Mouse (Mus musculus) left cerebral cortex, adult 2 months (tissue): ENCODE measurements around the gene Actl7a. TPM values are rescaled to one million over a fixed set of nuclear protein-coding genes. Genes with fewer than 3 reads are reported as not detected.

Experiments
- DNase-seq, 2 experiments: peaks; one replicate each; pipeline ENCODE4 v3.0.0; 2021 to 2022; ENCODE audit warnings: low spot score in 2 of 2, mixed read lengths in 1 of 2; ENCODE audit errors: extremely low spot score in 1 of 2
- H3K27ac ChIP-seq: fragments of 200-600 bp; 2 replicates; pipeline ENCODE4 v1.8.1; 2022
- H3K4me3 ChIP-seq: fragments of 200-600 bp; 2 replicates; pipeline ENCODE4 v1.8.1; 2022
- CTCF ChIP-seq: fragments of 200-600 bp; IDR thresholded peaks from 2 replicates; pipeline ENCODE4 v1.8.1; 2022; ENCODE audit warnings: antibody characterized with exemption, mild to moderate bottlenecking, moderate library complexity
- intact Hi-C: fragments of 180-260 bp; cut with DNase I; formaldehyde crosslinking; loops from one replicate; pipeline ENCODE4 v1.15.1; 2025
- long read RNA-seq, 2 experiments: library from polyadenylated mRNA; stranded (forward); transcript quantifications; one replicate each; pipeline ENCODE4 v2.0.0; 2021; ENCODE audit warnings: borderline mapping rate in 2 of 2
- total RNA-seq, 2 experiments: library from RNA; stranded (reverse); gene quantifications; 2 replicates each; pipeline ENCODE4 v1.2.3; 2021

The Actl7a gene
- total RNA-seq, result not detected
- long read RNA-seq, experiment 1, result 0 reads
- long read RNA-seq, experiment 2, result 0 reads

DNA sequence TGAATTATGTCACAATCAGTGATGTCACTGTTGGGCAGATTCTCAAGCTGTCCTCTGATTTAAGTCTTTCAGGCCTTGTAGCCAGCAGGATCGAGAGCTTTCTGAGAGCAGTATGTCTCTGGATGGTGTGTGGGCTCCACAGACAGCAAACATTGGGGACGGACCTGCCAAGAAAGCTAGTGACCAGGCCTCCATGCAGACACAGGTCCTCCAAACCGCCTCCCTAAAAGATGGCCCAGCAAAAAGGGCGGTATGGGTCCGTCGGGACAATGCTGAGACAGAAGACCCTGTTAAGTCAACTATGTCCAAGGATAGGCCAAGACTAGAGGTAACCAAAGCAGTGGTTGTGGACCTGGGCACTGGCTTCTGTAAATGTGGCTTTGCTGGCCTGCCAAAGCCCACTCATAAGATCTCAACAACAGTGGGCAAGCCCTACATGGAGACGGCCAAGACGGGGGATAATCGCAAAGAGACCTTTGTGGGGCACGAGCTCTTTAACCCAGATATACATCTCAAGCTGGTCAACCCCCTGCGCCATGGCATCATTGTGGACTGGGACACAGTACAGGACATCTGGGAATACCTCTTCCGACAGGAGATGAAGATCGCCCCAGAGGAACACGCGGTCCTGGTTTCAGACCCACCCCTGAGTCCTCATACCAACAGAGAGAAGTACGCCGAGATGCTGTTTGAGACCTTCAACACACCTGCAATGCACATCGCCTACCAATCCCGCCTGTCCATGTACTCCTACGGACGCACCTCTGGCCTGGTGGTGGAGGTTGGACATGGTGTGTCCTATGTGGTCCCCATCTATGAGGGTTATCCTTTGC is at the start of gene Actl7a:
Actl7a (plus strand) TSS at position 51 of the 833 bp plus-strand sequence.
- Histone ChIP-seq H3K4me3 (no peak within 1 kb of the TSS), H3K27ac (no peak within 1 kb of the TSS)
- no peak for DNase-seq
- TF ChIP-seq CTCF, result no peak
- intact Hi-C loops, result no loop called here

DNA sequence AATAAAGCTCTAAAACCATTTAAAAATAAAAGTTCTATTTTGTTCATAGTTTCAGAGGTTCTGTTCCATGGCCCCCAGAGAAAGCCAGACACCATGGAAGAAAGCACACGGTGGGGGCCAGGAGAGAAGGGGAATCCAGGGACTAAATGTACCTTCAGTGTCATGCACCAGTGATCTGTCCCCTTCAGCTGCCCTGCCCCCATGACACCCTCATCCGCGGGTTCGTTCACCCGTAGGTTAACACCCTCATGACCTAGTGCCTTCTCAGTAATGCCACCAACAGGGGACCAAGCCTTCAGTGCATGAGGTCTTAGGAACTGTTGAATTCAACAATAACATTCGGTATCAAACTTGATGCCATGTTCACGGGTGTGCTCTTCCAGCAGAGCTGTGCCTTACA is 46.8 kb upstream of the Actl7a start:
- no peak overlapping the region for H3K27ac ChIP-seq
- no peak for DNase-seq
- intact Hi-C loops, result no loop called here
- no peak overlapping the region for H3K4me3 ChIP-seq
- TF ChIP-seq CTCF, result no peak

DNA sequence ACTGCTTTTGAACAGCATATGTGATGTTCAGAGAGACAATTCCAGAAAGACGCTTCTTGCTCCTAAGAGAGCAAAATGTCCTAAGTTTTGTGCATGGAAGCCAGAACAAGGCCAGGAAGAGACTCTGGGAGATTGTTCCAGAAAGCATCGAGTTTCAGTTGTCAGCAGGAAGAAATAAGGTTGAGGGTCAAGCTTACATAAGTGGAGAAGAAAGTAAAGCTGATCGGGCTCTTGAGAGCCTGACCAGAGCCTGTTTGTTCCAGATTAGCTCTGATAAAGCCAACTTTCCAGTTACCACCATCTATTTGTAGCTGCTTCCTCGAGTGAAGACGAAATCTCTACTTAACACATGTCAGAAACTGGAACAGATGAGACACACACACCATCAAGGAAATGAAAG is 44.5 kb upstream of the Actl7a start:
- Histone ChIP-seq H3K4me3 (no peak overlapping the region), H3K27ac (no peak overlapping the region)
- intact Hi-C loops, result no loop called here
- TF ChIP-seq CTCF, result no peak
- no peak for DNase-seq

DNA sequence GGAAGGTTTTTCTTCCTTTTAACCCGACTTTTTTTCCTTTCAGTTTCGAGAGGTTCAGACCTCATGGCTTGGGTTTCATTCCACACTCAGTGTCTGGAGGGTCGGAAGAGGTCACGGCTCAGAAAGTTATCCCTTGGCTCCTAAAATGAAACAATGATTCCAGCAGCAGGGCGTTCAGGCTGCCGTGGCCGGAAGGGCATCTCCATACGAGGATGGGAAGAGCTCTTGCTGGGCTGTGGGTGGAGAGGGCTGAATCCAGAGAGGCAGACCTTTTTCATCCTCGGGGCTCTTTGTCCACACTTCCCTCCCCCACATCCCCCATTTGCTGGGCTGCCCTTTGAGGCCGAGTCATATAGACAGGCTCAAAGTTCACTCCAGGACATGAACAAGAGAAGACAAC is 41.0 kb upstream of the Actl7a start:
- intact Hi-C loops, result no loop called here
- DNase-seq, result no peak
- Histone ChIP-seq H3K4me3 (no peak overlapping the region), H3K27ac (no peak overlapping the region)
- no peak for TF ChIP-seq CTCF

DNA sequence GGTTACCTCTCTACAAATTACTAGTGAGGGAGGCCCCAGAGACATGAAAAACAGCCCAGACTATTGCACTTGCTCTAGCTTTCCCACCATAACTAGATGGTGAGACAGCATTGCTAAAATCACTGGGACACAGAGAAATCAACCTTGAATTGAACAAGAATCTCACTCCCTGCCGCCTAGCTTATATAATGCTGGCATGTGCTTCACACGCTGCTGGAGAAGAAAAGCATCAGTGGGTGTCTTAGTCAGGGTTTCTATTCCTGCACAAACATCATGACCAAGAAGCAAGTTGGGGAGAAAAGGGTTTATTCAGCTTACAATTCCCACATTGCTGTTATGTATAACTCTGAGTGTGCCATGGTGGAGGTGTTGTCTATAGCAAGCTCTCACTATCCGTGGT is 30.1 kb upstream of the Actl7a start:
- H3K27ac ChIP-seq, result peak overlapping the region; percentile 88
- peak; percentile 34 to 40 for DNase-seq
- no peak for TF ChIP-seq CTCF
- H3K4me3 ChIP-seq, result no peak overlapping the region
- intact Hi-C loops, result loop anchor here (1.0 to 10.0 kb wide), 3 partner anchors 92 to 1386 kb away; no protein-coding TSS in a partner anchor

DNA sequence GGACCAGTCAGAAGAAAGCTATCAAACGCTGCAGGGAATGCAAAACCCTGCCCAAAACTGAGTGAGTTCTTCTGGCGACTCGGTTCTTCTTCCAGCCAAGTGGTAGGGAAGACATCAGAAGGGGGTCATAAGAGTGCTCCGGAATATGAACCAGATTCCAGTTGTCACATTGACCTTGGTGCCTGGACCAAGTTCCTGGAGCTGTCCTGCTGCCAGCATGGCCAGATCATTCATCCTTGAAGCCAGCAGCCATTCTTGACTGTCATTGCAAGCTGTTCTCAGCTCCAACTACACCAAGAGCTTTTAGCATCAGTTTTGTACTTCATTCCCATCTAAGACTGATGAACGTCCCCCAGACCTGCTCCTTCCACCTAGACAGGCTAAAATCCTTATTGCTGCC is 26.4 kb upstream of the Actl7a start:
- TF ChIP-seq CTCF, result no peak
- intact Hi-C loops, result loop anchor here (10.0 kb wide), 1 partner anchor 1312 kb away; no protein-coding TSS in a partner anchor
- DNase-seq, result no peak
- H3K4me3 ChIP-seq, result no peak overlapping the region
- no peak overlapping the region for H3K27ac ChIP-seq

DNA sequence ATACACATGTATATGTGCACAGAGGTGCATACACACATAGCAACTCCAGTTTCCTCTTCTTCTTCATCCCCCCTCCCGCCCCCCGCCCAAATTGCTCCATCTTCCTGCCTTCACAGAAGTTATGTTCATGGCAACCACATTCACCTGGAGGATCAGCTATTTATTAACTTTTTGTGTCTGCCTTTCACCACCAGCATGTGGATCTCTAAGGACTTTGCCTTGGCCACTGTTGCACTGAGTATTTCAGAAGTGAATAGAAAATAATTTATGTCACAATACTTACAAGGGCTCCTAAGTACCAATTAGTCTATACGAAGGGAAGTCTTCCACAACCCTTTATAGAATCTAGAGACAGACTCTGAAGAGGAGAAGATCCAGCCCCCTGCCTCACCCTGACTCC is 25.3 kb upstream of the Actl7a start:
- no peak for DNase-seq
- intact Hi-C loops, result loop anchor here (10.0 kb wide), 1 partner anchor 1313 kb away; no protein-coding TSS in a partner anchor
- H3K27ac ChIP-seq, result no peak overlapping the region
- no peak overlapping the region for H3K4me3 ChIP-seq
- TF ChIP-seq CTCF, result no peak

DNA sequence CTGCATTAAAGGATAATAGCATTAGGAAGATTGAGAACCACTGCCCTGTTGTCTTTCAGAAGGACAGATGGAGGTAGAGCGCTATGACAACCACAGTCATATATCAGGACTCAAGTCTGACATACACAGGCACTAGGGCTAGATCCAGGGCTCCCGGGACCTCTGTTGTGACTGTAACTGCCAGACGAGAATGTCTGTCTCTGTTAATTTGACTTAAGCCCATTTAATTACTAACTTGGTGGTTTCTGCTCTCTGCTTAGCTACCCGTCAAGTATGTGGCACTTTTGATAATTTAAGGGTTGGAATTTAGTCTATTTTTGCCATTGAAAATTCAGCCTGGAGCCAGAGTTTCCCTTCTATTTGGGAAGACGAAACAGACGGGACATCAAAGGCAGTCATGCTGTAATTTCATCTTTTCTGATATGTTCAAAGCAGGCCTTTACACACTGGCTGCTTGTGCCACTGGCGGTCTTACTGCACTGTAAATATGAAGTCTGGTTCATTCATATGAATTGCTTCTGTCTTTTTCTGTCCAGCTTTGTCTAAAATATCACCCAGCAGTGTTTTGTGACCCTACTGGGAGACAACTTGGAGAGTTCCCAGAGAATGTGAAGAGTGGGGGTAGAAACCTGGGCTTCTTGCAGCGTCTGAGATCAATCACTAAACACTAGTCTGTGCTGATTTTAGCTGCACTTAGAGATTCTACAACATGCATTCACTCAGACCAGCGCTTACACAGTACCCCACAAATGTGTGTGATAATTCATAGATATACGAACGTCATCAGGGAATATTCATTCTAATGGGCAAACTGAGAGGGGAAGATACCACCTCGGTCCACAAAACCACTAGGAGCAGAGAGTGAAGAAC is 24.4 kb upstream of the Actl7a start:
- no peak for TF ChIP-seq CTCF
- intact Hi-C loops, result loop anchor here (10.0 kb wide), 1 partner anchor 1314 kb away; no protein-coding TSS in a partner anchor
- DNase-seq, result no peak
- no peak overlapping the region for H3K27ac ChIP-seq
- no peak overlapping the region for H3K4me3 ChIP-seq

DNA sequence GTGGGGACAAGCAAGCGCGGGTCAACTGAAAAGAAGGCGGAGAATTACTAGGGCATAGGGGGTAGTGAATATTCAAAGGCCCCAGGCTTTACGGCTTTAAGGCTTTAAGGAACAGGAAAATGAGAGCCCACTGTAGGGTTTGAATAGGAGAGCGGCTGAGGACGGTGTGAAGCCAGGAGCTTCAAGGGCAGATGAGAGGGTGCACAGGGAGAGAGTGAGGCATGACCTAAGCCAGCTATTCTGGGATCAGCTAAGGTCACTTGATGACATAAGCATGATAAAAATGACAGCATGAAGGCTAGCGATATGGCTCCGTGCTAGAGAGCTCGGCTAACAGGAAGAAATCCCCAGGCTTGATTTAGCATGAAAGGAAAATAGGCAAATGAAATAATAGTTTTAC is 23.8 kb upstream of the Actl7a start:
- no peak overlapping the region for H3K27ac ChIP-seq
- H3K4me3 ChIP-seq, result no peak overlapping the region
- intact Hi-C loops, result loop anchor here (10.0 kb wide), 1 partner anchor 1315 kb away; no protein-coding TSS in a partner anchor
- TF ChIP-seq CTCF, result no peak
- DNase-seq, result no peak

DNA sequence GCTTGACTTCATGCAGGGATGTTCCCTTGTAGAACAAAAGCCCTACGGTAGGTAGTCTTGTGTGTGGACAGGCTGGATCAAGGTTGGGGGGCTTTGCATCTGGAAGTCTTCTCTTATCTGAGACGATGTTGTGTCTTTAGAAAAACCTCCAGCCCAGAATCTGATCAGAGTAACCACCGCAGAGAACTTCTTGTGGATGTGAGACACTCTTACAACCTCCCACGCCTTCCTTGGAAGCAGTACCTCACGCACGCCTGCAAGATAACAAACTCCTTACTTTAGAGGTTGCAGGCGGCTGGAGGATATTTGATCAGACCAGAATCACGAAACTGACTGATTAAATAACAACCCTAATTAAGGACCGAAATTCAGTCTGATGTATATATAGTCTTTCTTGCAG is 22.8 kb upstream of the Actl7a start:
- H3K27ac ChIP-seq, result peak overlapping the region; percentile 28; the same call in 1 of the 2 replicates
- no peak for DNase-seq
- no peak overlapping the region for H3K4me3 ChIP-seq
- intact Hi-C loops, result no loop called here
- TF ChIP-seq CTCF, result no peak

DNA sequence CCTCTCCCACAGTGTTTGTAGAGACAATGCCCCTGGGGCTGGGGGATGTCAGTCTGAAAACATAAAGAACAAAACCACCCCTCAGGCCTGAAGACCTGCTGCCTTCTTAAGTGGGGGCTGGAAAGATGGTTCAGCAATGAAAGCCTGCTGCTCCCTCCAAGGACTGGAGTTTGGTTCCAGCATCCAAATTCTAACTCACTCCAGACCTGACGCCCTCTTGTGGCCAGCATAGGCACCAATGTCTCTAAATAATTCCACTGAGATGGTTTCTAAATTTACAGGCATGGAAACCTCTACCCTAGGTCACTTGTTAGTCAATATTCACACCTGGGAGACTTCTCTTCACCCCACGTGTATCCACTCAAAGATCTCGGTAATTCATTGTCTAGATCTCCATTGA is 21.7 kb upstream of the Actl7a start:
- intact Hi-C loops, result no loop called here
- DNase-seq, result no peak
- TF ChIP-seq CTCF, result peak; percentile 64

DNA sequence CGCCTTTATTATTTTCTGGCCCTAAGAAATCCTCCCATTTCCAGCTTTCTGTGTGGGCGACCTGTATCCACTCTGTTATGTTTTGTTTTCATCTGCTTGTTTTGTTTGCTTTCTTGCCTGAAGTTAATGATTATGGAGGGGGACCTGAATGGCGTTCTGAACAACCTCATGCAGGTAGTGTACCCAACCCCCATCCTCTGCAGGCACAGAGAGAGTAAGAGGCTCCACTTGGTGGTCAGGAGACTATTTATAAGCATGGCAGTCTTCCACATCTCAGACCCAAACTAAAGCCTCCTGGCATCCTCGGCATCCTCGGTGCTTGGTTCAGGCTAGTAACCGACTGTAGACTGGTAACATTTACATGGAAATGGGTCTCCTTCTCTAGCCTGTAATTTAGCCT is 20.9 kb upstream of the Actl7a start:
- DNase-seq, result no peak
- H3K27ac ChIP-seq, result no peak overlapping the region
- no peak overlapping the region for H3K4me3 ChIP-seq
- TF ChIP-seq CTCF, result no peak
- intact Hi-C loops, result no loop called here

More for the DNA sequence above, 21.7 kb upstream of the Actl7a start:
- Histone ChIP-seq H3K4me3 (no peak overlapping the region), H3K27ac (peak overlapping the region; percentile 8; the same call in 1 of the 2 replicates)
